Mouse (Mus musculus) kidney, adult 10 weeks (tissue): ENCODE measurements around the gene Zbp1. TPM values are rescaled to one million over a fixed set of nuclear protein-coding genes. Genes with fewer than 3 reads are reported as not detected.

Experiments
- polyA plus RNA-seq: library from polyadenylated mRNA; stranded (reverse); fragments of 350-450 nt; fragmentation: Illumina TruSeq; extraction: RNeasy Lipid Tissue Mini Kit (QIAGEN cat#74804); gene quantifications from one replicate; pipeline ENCODE4 v1.2.3, GENCODE M21; 2014; ENCODE audit warnings: low read depth, low replicate concordance

Zbp1 gene
- 1.5 TPM for polyA plus RNA-seq

DNA sequence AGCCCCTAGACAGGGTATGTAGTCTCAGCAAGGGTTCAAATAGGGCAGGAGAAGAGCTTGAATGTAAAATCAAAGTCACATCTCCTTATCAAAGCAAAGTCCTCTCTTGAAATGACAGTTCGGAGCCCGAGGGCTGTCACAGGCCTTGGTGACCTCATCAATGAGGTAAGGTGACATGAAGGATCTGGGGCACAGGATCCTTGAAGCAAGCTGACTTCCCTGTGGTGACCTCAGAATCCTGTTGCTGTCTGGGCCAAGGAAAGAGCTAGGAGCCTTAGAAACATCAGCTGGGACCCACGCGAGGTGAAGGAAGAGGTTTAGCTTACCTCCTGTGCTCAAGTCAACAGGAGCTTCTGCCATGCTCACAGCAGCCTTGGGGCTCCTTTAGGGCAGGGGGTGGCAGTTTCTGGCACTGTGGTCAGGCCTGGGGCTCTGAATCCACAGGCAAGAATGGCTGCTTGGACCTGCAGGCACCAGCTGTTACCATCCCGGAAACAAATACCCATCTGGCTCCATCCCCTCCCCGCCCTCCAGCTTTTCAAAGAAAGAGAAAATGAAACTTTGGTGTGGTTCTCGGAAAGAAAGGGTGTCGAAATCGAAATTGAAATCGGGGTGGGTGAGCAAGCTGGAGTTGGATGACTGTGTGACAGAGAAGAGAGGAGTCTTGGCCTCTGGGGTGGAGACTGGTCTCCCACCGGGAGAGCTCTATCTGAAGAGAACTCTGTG is at the start of gene Zbp1:
Zbp1 (minus strand) TSS at position 508 of the 726 bp plus-strand sequence.

Other genes with a start within 250 kb of the Zbp1 start
- not detected for gene Spo11, start 241.2 kb downstream of the Zbp1 start, polyA plus RNA-seq
- gene Rae1, start 218.8 kb downstream of the Zbp1 start, polyA plus RNA-seq = 40.3 TPM
- not detected for gene Rbm38, start 198.4 kb downstream of the Zbp1 start, polyA plus RNA-seq
- not detected for gene Ctcfl, start 99.4 kb downstream of the Zbp1 start, polyA plus RNA-seq
- gene Pck1, start 65.9 kb downstream of the Zbp1 start, polyA plus RNA-seq = 989 TPM
- gene Pmepa1, start 57.6 kb upstream of the Zbp1 start, polyA plus RNA-seq = 10.5 TPM